Mouse (Mus musculus) embryonic facial prominence, embryonic 11.5 days (tissue): ENCODE measurements around the gene Krt13. TPM values are rescaled to one million over a fixed set of nuclear protein-coding genes. Genes with fewer than 3 reads are reported as not detected.

Experiments used
- ATAC-seq: fragments of 200-750 bp; cut with Nextera tagmentation; replicated peaks from 2 replicates; pipeline ENCODE4 v1.8.0; 2017; ENCODE audit warnings: low read depth; ENCODE audit not compliant: insufficient number of reproducible peaks, low FRiP score, low TSS enrichment
- DNase-seq: peaks from one replicate; pipeline ENCODE4 v3.0.0-alpha.2; 2015; ENCODE audit warnings: low spot score
- H3K27ac ChIP-seq: fragments of 300-500 bp; sonication (generic); replicated peaks from 2 replicates; pipeline ENCODE4 v1.5.1; 2014; ENCODE audit warnings: mild to moderate bottlenecking, low read depth, low read length, control low read depth
- H3K27me3 ChIP-seq: fragments of 300-500 bp; sonication (generic); 2 replicates; pipeline ENCODE4 v1.6.1; 2014; ENCODE audit warnings: mild to moderate bottlenecking, low read length, moderate library complexity, mixed read lengths; ENCODE audit not compliant: control insufficient read depth, insufficient read depth
- H3K36me3 ChIP-seq: fragments of 300-500 bp; sonication (generic); replicated peaks from 2 replicates; pipeline ENCODE4 v1.6.1; 2014; ENCODE audit warnings: low read depth, mild to moderate bottlenecking, low read length, moderate library complexity, mixed read lengths; ENCODE audit not compliant: control insufficient read depth, insufficient read depth
- H3K4me1 ChIP-seq: fragments of 300-500 bp; sonication (generic); 2 replicates; pipeline ENCODE4 v1.6.1; 2014; ENCODE audit warnings: low read length, mixed read lengths; ENCODE audit not compliant: control insufficient read depth, insufficient read depth
- H3K4me2 ChIP-seq: fragments of 300-500 bp; sonication (generic); 2 replicates; pipeline ENCODE4 v1.6.1; 2014; ENCODE audit warnings: low read depth, mild to moderate bottlenecking, control low read depth, low read length, moderate library complexity
- H3K4me3 ChIP-seq: fragments of 300-500 bp; sonication (generic); 2 replicates; pipeline ENCODE4 v1.5.1; 2014; ENCODE audit warnings: low read depth, low read length, control low read depth
- H3K9ac ChIP-seq: fragments of 300-500 bp; sonication (generic); replicated peaks from 2 replicates; pipeline ENCODE4 v1.6.1; 2014; ENCODE audit warnings: mild to moderate bottlenecking, control low read depth, low read length
- H3K9me3 ChIP-seq: fragments of 300-500 bp; sonication (generic); replicated peaks from 2 replicates; pipeline ENCODE4 v1.6.1; 2016; ENCODE audit warnings: mild to moderate bottlenecking, low read length, inconsistent platforms, mixed read lengths; ENCODE audit not compliant: control insufficient read depth
- WGBS: fragments of 180-500 bp; shearing (Covaris S2); extraction: QIAGEN DNeasy Blood & Tissue Kit; methylation state at CpG from one replicate; pipeline ENCODE4 v1.1.7; 2014; 5-methylcytosine and 5-hydroxymethylcytosine counted together
- polyA plus RNA-seq: library from polyadenylated mRNA; unstranded; fragments of >200 nt; fragmentation: Nextera tagmentation; extraction: Ambion mirVana; gene quantifications from 2 replicates; pipeline ENCODE4 v1.2.1, GENCODE M21; 2014

Gene Krt13
- polyA plus RNA-seq, 1 experiment from 2014 or later, result not detected

DNA sequence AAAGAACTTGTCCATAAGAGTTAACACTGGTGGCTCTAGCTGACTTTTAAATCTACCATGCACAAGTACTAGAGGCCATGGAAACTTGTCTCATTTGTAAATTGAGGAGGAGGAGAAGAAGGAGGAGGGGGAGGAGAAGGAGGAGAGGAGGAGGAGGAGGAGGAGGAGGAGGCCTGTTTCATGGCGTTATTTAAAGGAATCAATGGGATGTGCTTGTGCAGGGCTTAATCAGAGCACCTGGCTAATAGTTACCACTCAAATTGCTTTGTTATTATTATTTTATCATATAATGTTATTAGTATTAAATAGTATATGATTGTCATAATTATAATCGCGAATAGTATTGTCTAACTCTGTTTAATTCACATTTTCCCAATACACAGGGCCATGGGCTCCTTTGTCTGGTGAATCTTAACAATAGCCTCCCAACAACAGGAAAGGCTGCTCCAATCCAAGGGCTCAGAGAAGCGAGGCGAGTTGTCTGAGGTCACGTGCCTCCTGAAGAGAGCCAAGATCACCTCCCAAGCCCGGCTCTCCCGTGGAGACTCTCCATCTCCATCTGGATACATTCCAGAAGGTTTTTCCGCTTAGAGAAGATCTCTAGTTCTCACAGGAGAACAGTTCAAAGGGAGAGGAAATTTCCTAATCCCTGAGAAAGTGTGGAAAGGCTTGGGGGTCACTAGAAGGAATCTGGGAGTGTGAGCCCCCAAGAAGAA, 27.4 kb upstream of the Krt13 start, which contains the start of gene Krt19:
Gene Krt19 (minus strand): TSS at position 51 of the 716 bp plus-strand sequence.
- H3K4me1 ChIP-seq, result no peaks in the 10 kb centered on the region; the same call in 1 of the 2 replicates
- H3K9ac ChIP-seq, result no peak within 1 kb of the TSS
- 55% methylated on average over 9 of the region's 9 CpGs for WGBS
- DNase-seq (no peak), ATAC-seq (no peak)
- H3K4me2 ChIP-seq, result no peak within 1 kb of the TSS
- no peaks in the 10 kb centered on the region for H3K9me3 ChIP-seq
- H3K36me3 ChIP-seq, result no peaks in the 10 kb centered on the region
- H3K4me3 ChIP-seq, result no peak within 1 kb of the TSS
- no peak within 1 kb of the TSS for H3K27ac ChIP-seq
- peaks cover 10% of the 10 kb centered on the region for H3K27me3 ChIP-seq

DNA sequence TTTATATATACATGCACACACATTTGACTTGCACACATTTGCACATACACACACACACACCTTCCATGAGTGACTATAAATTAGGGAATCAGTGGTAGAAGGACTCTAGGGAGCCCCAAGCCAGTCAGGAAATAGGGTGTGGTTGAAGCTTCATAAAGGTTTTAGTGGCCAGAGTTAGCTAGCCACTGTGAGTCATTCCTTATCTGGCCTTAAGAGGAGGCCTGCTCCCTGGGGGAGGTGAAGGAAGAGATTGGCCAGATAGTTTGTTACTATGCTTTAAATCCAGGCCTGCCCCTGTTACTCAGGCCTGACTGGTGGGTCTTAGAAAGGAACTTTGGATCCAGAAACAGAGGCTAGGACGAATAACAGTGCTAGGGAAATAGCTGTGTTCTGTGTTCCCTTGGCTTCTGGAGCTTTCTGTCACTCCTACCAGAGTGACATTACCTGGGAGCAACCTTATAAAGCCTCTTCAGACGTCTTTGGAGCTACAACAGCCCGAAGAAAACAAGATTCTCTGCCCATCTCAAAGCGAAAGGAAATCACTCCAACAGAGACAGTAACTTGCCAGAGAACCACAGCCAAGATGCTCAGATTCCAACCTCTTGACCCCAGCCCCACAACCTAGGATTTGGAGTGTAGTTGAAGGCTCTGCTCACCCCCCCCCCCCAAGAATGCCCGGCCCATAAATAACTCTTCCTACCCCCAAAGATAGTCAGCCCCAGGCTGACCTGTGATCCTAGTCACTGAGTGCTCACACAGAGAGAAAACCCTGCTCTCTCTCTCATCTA, 26.4 kb upstream of the Krt13 start:
- no peak overlapping the region for H3K4me3 ChIP-seq
- H3K27ac ChIP-seq, result no peak overlapping the region
- H3K4me2 ChIP-seq, result no peak overlapping the region
- 68% methylated on average over 5 of the region's 5 CpGs for WGBS
- H3K9ac ChIP-seq, result no peak overlapping the region
- no peaks in the 10 kb centered on the region for H3K36me3 ChIP-seq
- no peaks in the 10 kb centered on the region for H3K9me3 ChIP-seq
- no peaks in the 10 kb centered on the region; the same call in 1 of the 2 replicates for H3K4me1 ChIP-seq
- DNase-seq (no peak), ATAC-seq (no peak)
- H3K27me3 ChIP-seq, result peaks cover 10% of the 10 kb centered on the region

DNA sequence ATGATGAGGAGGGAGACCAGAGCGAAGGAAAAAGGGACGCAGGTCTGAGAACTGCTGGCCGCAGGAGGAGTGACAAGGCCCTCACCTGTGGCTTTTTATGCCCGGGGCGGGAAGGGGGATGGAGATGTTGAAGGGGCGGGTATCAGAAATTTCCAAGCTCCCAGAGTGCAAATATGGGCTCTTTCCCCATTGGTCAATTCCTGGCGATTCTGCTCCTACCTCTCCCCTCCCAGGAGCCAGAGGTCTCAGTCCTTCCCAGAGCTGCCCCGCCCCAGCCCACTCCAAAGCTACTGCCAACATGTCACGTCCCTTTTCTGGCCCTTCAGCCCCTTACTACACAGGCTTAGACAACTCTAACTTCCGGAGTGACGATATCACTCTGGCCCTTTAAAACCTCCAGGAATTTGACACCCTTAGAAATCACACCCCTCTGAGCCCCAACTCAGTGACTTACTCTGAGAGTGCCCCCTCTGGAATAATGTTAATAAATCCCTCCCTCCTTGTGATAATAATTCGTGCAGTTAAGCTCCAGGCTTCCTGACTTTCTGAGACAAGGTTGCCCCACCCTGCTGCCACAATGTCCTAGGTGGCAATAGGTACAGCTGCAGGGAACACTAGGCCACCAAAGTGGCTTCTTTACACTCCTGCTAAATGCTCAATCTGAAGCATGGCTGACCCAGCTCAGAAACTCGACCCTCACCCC, 24.6 kb upstream of the Krt13 start:
- Histone ChIP-seq H3K9ac (no peak overlapping the region), H3K36me3 (no peaks in the 10 kb centered on the region), H3K4me3 (peak overlapping the region; percentile 21), H3K9me3 (no peaks in the 10 kb centered on the region), H3K4me1 (no peaks in the 10 kb centered on the region; the same call in 1 of the 2 replicates), H3K27ac (no peak overlapping the region), H3K27me3 (peaks cover 10% of the 10 kb centered on the region), H3K4me2 (peak overlapping the region; percentile 37)
- ATAC-seq (no peak), DNase-seq (peak; percentile 15)
- WGBS, result 2% methylated on average over 13 of the region's 13 CpGs

DNA sequence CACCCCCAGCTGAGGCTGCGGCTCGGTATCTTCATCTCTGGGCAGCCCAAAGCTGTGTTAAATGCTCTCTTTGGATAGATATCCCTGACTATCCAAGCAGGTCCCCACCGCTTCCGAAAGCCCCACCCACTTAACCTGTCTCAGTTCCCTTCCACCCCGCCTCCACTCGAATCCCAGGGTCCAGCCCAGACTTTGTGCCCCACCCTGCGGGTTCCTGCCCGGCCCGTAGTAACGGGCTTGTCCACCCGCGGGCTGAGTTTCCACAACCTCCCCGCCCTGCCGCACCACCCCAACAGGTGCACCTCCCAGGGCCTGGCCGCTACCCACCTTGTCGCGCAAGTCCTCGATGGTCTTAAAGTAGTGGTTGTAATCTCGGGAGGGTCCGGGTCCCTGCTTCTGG, 23.7 kb upstream of the Krt13 start:
- under 1% methylated on average over 20 of the region's 20 CpGs for WGBS
- Histone ChIP-seq H3K27ac (no peak overlapping the region), H3K9ac (no peak overlapping the region), H3K27me3 (peaks cover 10% of the 10 kb centered on the region), H3K4me1 (no peaks in the 10 kb centered on the region; the same call in 1 of the 2 replicates), H3K4me3 (peak overlapping the region; percentile 21), H3K9me3 (no peaks in the 10 kb centered on the region), H3K4me2 (peak overlapping the region; percentile 37), H3K36me3 (no peaks in the 10 kb centered on the region)
- DNase-seq (no peak), ATAC-seq (no peak)

DNA sequence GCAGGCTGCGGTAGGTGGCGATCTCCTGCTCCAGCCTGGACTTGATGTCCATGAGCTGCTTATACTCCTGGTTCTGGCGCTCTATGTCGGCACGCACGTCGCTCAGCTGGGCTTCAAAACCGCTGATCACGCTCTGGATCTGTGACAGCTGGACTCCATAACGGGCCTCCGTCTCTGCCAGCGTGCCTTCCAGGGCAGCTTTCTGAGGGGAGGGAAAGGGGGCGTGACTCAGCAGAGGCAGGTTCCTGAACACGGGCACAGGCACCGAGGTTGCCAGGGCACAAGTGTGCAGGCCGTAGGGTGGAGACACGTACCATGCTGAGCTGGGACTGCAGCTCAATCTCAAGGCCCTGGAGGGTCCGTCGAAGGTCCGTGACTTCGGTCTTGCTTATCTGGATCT, 19.6 kb upstream of the Krt13 start:
- H3K9me3 ChIP-seq, result no peaks in the 10 kb centered on the region
- no peaks in the 10 kb centered on the region for H3K36me3 ChIP-seq
- no peak overlapping the region for H3K27ac ChIP-seq
- H3K9ac ChIP-seq, result no peak overlapping the region
- ATAC-seq, result no peak
- no peak overlapping the region for H3K4me2 ChIP-seq
- H3K4me1 ChIP-seq, result no peaks in the 10 kb centered on the region; the same call in 1 of the 2 replicates
- peaks cover 10% of the 10 kb centered on the region for H3K27me3 ChIP-seq
- WGBS, result 89% methylated on average over 21 of the region's 21 CpGs
- no peak overlapping the region for H3K4me3 ChIP-seq
- no peak for DNase-seq

DNA sequence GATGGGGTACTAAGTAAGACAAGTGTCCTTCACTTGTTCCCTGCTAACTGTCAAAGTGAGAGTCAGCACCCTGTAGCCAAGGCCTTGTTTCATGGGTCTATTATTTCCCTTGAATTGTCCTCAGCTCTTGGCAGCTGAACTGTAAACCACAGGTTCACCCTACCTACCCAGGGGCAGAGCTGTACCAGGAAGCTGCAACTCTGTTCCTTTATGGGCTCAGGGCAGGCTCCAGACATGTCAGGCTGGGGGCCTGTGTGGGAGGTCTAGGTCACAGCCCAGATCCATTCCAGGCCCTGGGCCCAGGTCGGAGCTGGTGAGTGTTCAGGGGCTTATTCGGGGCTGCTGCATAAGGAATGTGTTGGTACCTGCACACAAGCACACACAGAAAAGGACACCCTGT, 18.0 kb upstream of the Krt13 start:
- Histone ChIP-seq H3K36me3 (no peaks in the 10 kb centered on the region), H3K9me3 (no peaks in the 10 kb centered on the region), H3K4me2 (no peak overlapping the region), H3K9ac (no peak overlapping the region), H3K4me3 (no peak overlapping the region), H3K27me3 (no peaks in the 10 kb centered on the region), H3K27ac (no peak overlapping the region), H3K4me1 (no peaks in the 10 kb centered on the region; the same call in 1 of the 2 replicates)
- WGBS, result 66% methylated on average over 2 of the region's 2 CpGs
- no peak for ATAC-seq
- DNase-seq, result no peak

DNA sequence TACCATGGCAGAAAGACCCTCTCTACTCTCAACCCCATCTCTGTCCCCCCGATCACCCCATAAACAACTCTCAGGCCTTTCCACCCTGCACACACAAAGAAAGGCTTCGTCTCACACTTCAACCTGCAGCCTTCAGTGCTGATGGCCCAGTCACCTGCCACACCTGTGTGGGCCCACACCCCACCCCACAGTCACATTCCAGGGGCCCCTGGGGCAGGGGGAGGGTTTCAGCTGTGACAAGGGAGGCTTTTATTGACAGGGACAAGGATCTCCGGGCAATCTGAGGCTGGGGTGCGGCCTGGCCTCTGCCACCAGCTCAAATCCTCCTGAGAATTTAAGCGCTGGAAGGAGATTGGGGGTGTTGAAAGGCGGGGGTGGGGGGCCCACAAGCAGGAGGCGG, 17.4 kb upstream of the Krt13 start:
- ATAC-seq, result no peak
- DNase-seq, result no peak
- H3K36me3 ChIP-seq, result no peaks in the 10 kb centered on the region
- no peak overlapping the region for H3K27ac ChIP-seq
- no peak overlapping the region for H3K4me3 ChIP-seq
- no peaks in the 10 kb centered on the region for H3K9me3 ChIP-seq
- no peak overlapping the region for H3K4me2 ChIP-seq
- WGBS, result 44% methylated on average over 7 of the region's 7 CpGs
- H3K9ac ChIP-seq, result no peak overlapping the region
- no peaks in the 10 kb centered on the region; the same call in 1 of the 2 replicates for H3K4me1 ChIP-seq
- no peaks in the 10 kb centered on the region for H3K27me3 ChIP-seq
